Mouse (Mus musculus) liver, embryonic 16.5 days (tissue): ENCODE measurements around the gene Gm14408. TPM values are rescaled to one million over a fixed set of nuclear protein-coding genes. Genes with fewer than 3 reads are reported as not detected.
A peak's percentile ranks its signal among the peaks of the same experiment; 100 is the strongest.
"Not testable (repeated sequence)": the region's sequence is repeated elsewhere in the genome, so short reads cannot be mapped to it uniquely, and the experiment has no call there.

Experiments used
- ATAC-seq: fragments of 200-750 bp; cut with Nextera tagmentation; 2 replicates; pipeline ENCODE4 v1.8.0; 2017; ENCODE audit warnings: low read depth, mild to moderate bottlenecking, moderate number of reproducible peaks, moderate library complexity
- H3K27ac ChIP-seq: fragments of 300-500 bp; sonication (generic); 2 replicates; pipeline ENCODE4 v1.5.1; 2014; ENCODE audit warnings: mild to moderate bottlenecking, low read length
- H3K27me3 ChIP-seq: fragments of 300-500 bp; sonication (generic); 2 replicates; pipeline ENCODE4 v1.6.1; 2014; ENCODE audit warnings: low read depth, low read length, mixed read lengths; ENCODE audit not compliant: control insufficient read depth, insufficient read depth
- H3K36me3 ChIP-seq: fragments of 300-500 bp; sonication (generic); 2 replicates; pipeline ENCODE4 v1.6.1; 2014; ENCODE audit warnings: mild to moderate bottlenecking; ENCODE audit not compliant: control insufficient read depth, insufficient read depth
- H3K4me1 ChIP-seq: fragments of 300-500 bp; sonication (generic); 2 replicates; pipeline ENCODE4 v1.6.1; 2014; ENCODE audit warnings: low read depth, low read length, mixed read lengths; ENCODE audit not compliant: control insufficient read depth
- H3K4me2 ChIP-seq: fragments of 300-500 bp; sonication (generic); 2 replicates; pipeline ENCODE4 v1.6.1; 2014; ENCODE audit warnings: low read depth, low read length, mixed read lengths
- H3K4me3 ChIP-seq: fragments of 300-500 bp; sonication (generic); 2 replicates; pipeline ENCODE4 v1.5.1; 2014; ENCODE audit warnings: low read depth, mild to moderate bottlenecking, low read length
- H3K9ac ChIP-seq: fragments of 300-500 bp; sonication (generic); 2 replicates; pipeline ENCODE4 v1.6.1; 2014; ENCODE audit warnings: low read depth, low read length
- H3K9me3 ChIP-seq: fragments of 300-500 bp; sonication (generic); replicated peaks from 2 replicates; pipeline ENCODE4 v1.6.1; 2016; ENCODE audit warnings: low read length; ENCODE audit not compliant: control insufficient read depth
- WGBS: fragments of 180-500 bp; shearing (Covaris S2); extraction: QIAGEN DNeasy Blood & Tissue Kit; methylation state at CpG from one replicate; pipeline ENCODE4 v1.1.7; 2014; ENCODE audit not compliant: insufficient replicate concordance; 5-methylcytosine and 5-hydroxymethylcytosine counted together
- polyA plus RNA-seq: library from polyadenylated mRNA; unstranded; fragments of >200 nt; fragmentation: Nextera tagmentation; extraction: Ambion mirVana; gene quantifications from 2 replicates; pipeline ENCODE4 v1.2.1, GENCODE M21; 2015

Gm14408 gene
- not detected in 2 replicates for polyA plus RNA-seq

- ATAC-seq, H3K4me2 ChIP-seq, H3K4me1 ChIP-seq, H3K9ac ChIP-seq, H3K27me3 ChIP-seq, H3K36me3 ChIP-seq, H3K9me3 ChIP-seq, H3K27ac ChIP-seq, H3K4me3 ChIP-seq: not testable (repeated sequence)
- WGBS, result 53% methylated on average over 1 of the region's 3 CpGs
Measured at GRCm38 (mm10) chr2:176830840-176831239, at the start of gene Gm14408. Gene Gm14408, plus strand, starts transcription at chr2:176831140.

- H3K9ac ChIP-seq, H3K27ac ChIP-seq, H3K36me3 ChIP-seq, H3K9me3 ChIP-seq, H3K27me3 ChIP-seq, ATAC-seq, H3K4me1 ChIP-seq: not testable (repeated sequence)
- Histone ChIP-seq H3K4me3 (peak within 1 kb of the TSS; percentile 49), H3K4me2 (peak within 1 kb of the TSS; percentile 20; the same call in 1 of the 2 replicates)
- WGBS, result no CpG with 5 or more reads among the region's 6 CpGs
Measured at GRCm38 (mm10) chr2:176798312-176798711, 32.6 kb upstream of the Gm14408 start, which contains the start of gene Gm14295. Gene Gm14295, plus strand, starts transcription at chr2:176798612.

- not testable (repeated sequence) for ATAC-seq, H3K4me1 ChIP-seq, H3K27ac ChIP-seq, H3K9ac ChIP-seq, H3K27me3 ChIP-seq, H3K9me3 ChIP-seq, H3K36me3 ChIP-seq
- 12% methylated on average over 13 of the region's 15 CpGs for WGBS
- Histone ChIP-seq H3K4me3 (peak overlapping the region; percentile 49), H3K4me2 (peak overlapping the region; percentile 20; the same call in 1 of the 2 replicates)
Measured at GRCm38 (mm10) chr2:176798785-176799184, 32.2 kb upstream of the Gm14408 start.

Other genes starting within 250 kb of the Gm14408 start
- gene Gm14308, start 194.8 kb upstream of the Gm14408 start, polyA plus RNA-seq, result 1.1 and 1.3 TPM in 2 replicates
- 2.5 and 2.8 TPM in 2 replicates for gene Zfp973, start 160.6 kb upstream of the Gm14408 start, polyA plus RNA-seq
- gene Gm14305, start 122.8 kb upstream of the Gm14408 start, polyA plus RNA-seq, result 4.2 and 4.3 TPM in 2 replicates
- gene Gm14295, start 32.5 kb upstream of the Gm14408 start, polyA plus RNA-seq, result 3.8 and 4.4 TPM in 2 replicates
- gene Gm14296, start 96.7 kb downstream of the Gm14408 start, polyA plus RNA-seq, result 2.8 and 3.2 TPM in 2 replicates
- gene Gm14419, start 169.8 kb downstream of the Gm14408 start, polyA plus RNA-seq, result 2.1 and 2.2 TPM in 2 replicates
- gene Gm14401, start 243.2 kb downstream of the Gm14408 start, polyA plus RNA-seq, result not detected in 2 replicates